Mouse (Mus musculus): ENCODE results near the gene Irs3.

GRCm38 (mm10) chr5:137647827-137648601, 2.5 kb upstream of the Irs3 start:
- TF ChIP-seq CTCF (IDR thresholded peaks at IDR 0.05; ENCODE audit: borderline replicate concordance, insufficient read depth, low read depth, low read length) (no peak), POLR2A (IDR thresholded peaks at IDR 0.05; ENCODE audit: borderline replicate concordance, insufficient read depth, low read length) (no peak)

Data from cerebellum, adult 2 months (tissue).